Mouse (Mus musculus): ENCODE measurements around the gene Cmtr1.

DNA sequence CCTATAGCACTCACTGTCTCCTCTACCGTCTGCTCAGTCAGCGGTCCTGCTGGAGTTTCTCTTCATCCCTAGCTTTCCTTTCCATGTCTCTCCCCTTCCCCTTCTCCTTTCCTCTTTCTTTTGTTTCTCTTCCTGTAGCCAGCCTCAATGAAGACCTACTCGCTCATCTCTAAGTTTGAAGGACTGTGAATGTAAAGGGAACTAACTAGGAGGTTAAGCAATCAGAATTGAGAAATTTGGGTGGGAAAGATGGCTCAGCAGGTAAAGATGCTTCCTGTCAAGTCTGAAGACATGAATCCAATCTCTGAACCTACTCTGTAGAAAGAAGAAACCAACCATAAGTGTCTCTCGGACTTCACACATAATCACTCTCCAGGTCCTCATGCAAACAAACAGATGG is 12.9 kb downstream of the Cmtr1 start:
- TF ChIP-seq CTCF (IDR thresholded peaks at IDR 0.05; ENCODE audit: low read depth) (no peak), EP300 (optimal IDR thresholded peaks at IDR 0.05) (no peak)

All from stomach, postnatal 0 days (tissue).